8 mouse cellular contexts compared by ENCODE assay signal in genomic region chr12:8770946-8771843, GRCm38 (mm10). TPM values are rescaled to one million over a fixed set of nuclear protein-coding genes. Genes with fewer than 3 reads are reported as not detected.
DNase-seq lines count a peak whose midpoint lies in the region; ATAC-seq and TF ChIP-seq lines count a peak whose summit lies in the region.

Gene Sdc1, plus strand, starts transcription at chr12:8771323.

- under 1% methylated on average over 63 of the region's 67 CpGs for WGBS in heart, embryonic 14.5 days
- under 1% methylated on average over 65 of the region's 67 CpGs for WGBS in lung, embryonic 14.5 days

- peak within 1 kb of the TSS; percentile 93 for H3K4me3 ChIP-seq in E14TG2a.4 (replicated peaks; ENCODE audit: low read length)
- H3K4me3 ChIP-seq in brown adipose tissue, adult 24 weeks (ENCODE audit: insufficient read depth, low read depth, low read length) = peak within 1 kb of the TSS; percentile 70
- H3K4me3 ChIP-seq in heart, embryonic 14.5 days (ENCODE audit: control insufficient read depth in 1 of 2, insufficient read depth in 1 of 2, low read depth in 1 of 2, low read length in 2 of 2) = peak within 1 kb of the TSS; percentile 67 to 78
- peak within 1 kb of the TSS; percentile 72 for H3K4me3 ChIP-seq in lung, embryonic 14.5 days (ENCODE audit: low read depth, low read length)

- TF ChIP-seq CTCF in E14TG2a.4 (conservative IDR thresholded peaks at IDR 0.05; ENCODE audit: low read length) = no peak
- peak; percentile 48 for TF ChIP-seq CTCF in lung, embryonic 14.5 days (IDR thresholded peaks at IDR 0.05; ENCODE audit: low read depth)

- H3K4me1 ChIP-seq in E14TG2a.4 (replicated peaks; ENCODE audit: low read depth, low read length) = peaks cover 18% of the 10 kb centered on the region
- H3K4me1 ChIP-seq in brown adipose tissue, adult 24 weeks (ENCODE audit: control insufficient read depth, insufficient read depth, insufficient read length, low read length) = peaks cover 4% of the 10 kb centered on the region; the same call in 1 of the 2 replicates
- peaks cover 7 to 13% of the 10 kb centered on the region in 2 experiments; a peak in 3 of 4 replicates for H3K4me1 ChIP-seq in heart, embryonic 14.5 days (ENCODE audit: control insufficient read depth in 2 of 2, insufficient read depth in 2 of 2, low read length in 2 of 2)
- H3K4me1 ChIP-seq in lung, embryonic 14.5 days (ENCODE audit: insufficient read depth) = peaks cover 10% of the 10 kb centered on the region; the same call in 1 of the 2 replicates

- peaks cover 3% of the 10 kb centered on the region for H3K9me3 ChIP-seq in E14TG2a.4 (ENCODE audit: low read length)
- H3K9me3 ChIP-seq in heart, embryonic 14.5 days (ENCODE audit: control insufficient read depth, low read length) = no peaks in the 10 kb centered on the region
- no peaks in the 10 kb centered on the region for H3K9me3 ChIP-seq in lung, embryonic 14.5 days (ENCODE audit: low read depth, low read length)

- H3K9ac ChIP-seq in heart, embryonic 14.5 days (ENCODE audit: low read length) = peak within 1 kb of the TSS; percentile 84
- peak within 1 kb of the TSS; percentile 68 for H3K9ac ChIP-seq in lung, embryonic 14.5 days

- peak within 1 kb of the TSS; percentile 92 for H3K4me2 ChIP-seq in heart, embryonic 14.5 days (ENCODE audit: low read length)
- H3K4me2 ChIP-seq in lung, embryonic 14.5 days = peak within 1 kb of the TSS; percentile 90

- no peaks in the 10 kb centered on the region for H3K36me3 ChIP-seq in E14TG2a.4 (ENCODE audit: insufficient read depth, low read length)
- H3K36me3 ChIP-seq in heart, embryonic 14.5 days (ENCODE audit: control insufficient read depth, insufficient read depth, low read length) = no peaks in the 10 kb centered on the region
- no peaks in the 10 kb centered on the region for H3K36me3 ChIP-seq in lung, embryonic 14.5 days (ENCODE audit: insufficient read depth)

- H3K27ac ChIP-seq in brown adipose tissue, adult 24 weeks (replicated peaks; ENCODE audit: low read depth, low read length) = no peak within 1 kb of the TSS
- peak within 1 kb of the TSS; percentile 41 to 67 for H3K27ac ChIP-seq in heart, embryonic 14.5 days (replicated peaks in 1 of 2; ENCODE audit: control insufficient read depth in 1 of 2, insufficient read depth in 1 of 2, low read depth in 2 of 2, low read length in 2 of 2)
- peak within 1 kb of the TSS; percentile 88 for H3K27ac ChIP-seq in lung, embryonic 14.5 days (ENCODE audit: low read depth)

- peaks cover 50% of the 10 kb centered on the region for H3K27me3 ChIP-seq in E14TG2a.4 (ENCODE audit: insufficient read depth, low read length)
- H3K27me3 ChIP-seq in heart, embryonic 14.5 days (ENCODE audit: control insufficient read depth, insufficient read depth, low read length) = no peaks in the 10 kb centered on the region
- H3K27me3 ChIP-seq in lung, embryonic 14.5 days (ENCODE audit: insufficient read depth, low read length) = no peaks in the 10 kb centered on the region

- peak; percentile 79 for ATAC-seq in heart, embryonic 14.5 days (ENCODE audit: insufficient number of reproducible peaks, insufficient read depth, low FRiP score, low read depth)
- ATAC-seq in lung, embryonic 14.5 days (ENCODE audit: insufficient read depth) = peak; percentile 93

- peak; percentile 51 for DNase-seq in fibroblast of lung, adult 2 months (ENCODE audit: low read depth)
- DNase-seq in kidney, postnatal 10 days = peak; percentile 92
- peak; percentile 93 for DNase-seq in lung, embryonic 14.5 days
- peak; percentile 80 for DNase-seq in ovary, adult 18-20 months (ENCODE audit: low spot score)
- DNase-seq in thymus, postnatal 36 days = peak; percentile 53 to 59

RNA-seq across cellular contexts. Expression of gene Sdc1, which starts in this region (rescaled TPM):
- polyA plus RNA-seq in brown adipose tissue, adult 24 weeks (2012; ENCODE audit: insufficient read depth, insufficient read length, missing spikeins) = 1.7 and 2.8 TPM in 2 replicates
- 25.8 and 31.4 TPM in 2 replicates for polyA plus RNA-seq in heart, embryonic 14.5 days (2014; fragmentation: Nextera tagmentation; extraction: Ambion mirVana)
- 101 TPM in 2 replicates for polyA plus RNA-seq in lung, embryonic 14.5 days (2014; fragmentation: Nextera tagmentation; extraction: Ambion mirVana)
